Mouse (Mus musculus) ES-Bruce4 (cell line): ENCODE results near the gene Wars2. TPM values are rescaled to one million over a fixed set of nuclear protein-coding genes. Genes with fewer than 3 reads are reported as not detected.
A peak's percentile ranks its signal among the peaks of the same experiment; 100 is the strongest.

ENCODE experiments used
- H3K27ac ChIP-seq: 2 replicates; pipeline ENCODE4 v1.5.1; 2012; ENCODE audit warnings: low read length, inconsistent platforms; ENCODE audit not compliant: insufficient read depth
- H3K27me3 ChIP-seq: 2 replicates; pipeline ENCODE4 v1.6.1; 2012; ENCODE audit warnings: mild to moderate bottlenecking, low read length, inconsistent platforms; ENCODE audit not compliant: control insufficient read depth, poor library complexity, insufficient read depth, severe bottlenecking
- H3K36me3 ChIP-seq: 2 replicates; pipeline ENCODE4 v1.6.1; 2012; ENCODE audit warnings: inconsistent platforms, mild to moderate bottlenecking, low read length, moderate library complexity; ENCODE audit not compliant: control insufficient read depth, poor library complexity, insufficient read depth, severe bottlenecking
- H3K4me1 ChIP-seq: one replicate; pipeline ENCODE4 v1.8.1; 2011; ENCODE audit warnings: low read length; ENCODE audit not compliant: control insufficient read depth, insufficient read depth
- H3K4me3 ChIP-seq: 2 replicates; pipeline ENCODE4 v1.5.1; 2011; ENCODE audit warnings: low read depth, mild to moderate bottlenecking, low read length
- H3K9ac ChIP-seq: 2 replicates; pipeline ENCODE4 v1.6.1; 2012; ENCODE audit warnings: low read depth, mild to moderate bottlenecking, inconsistent platforms; ENCODE audit not compliant: poor library complexity, severe bottlenecking
- H3K9me3 ChIP-seq: replicated peaks from 2 replicates; pipeline ENCODE4 v1.6.1; 2012; ENCODE audit warnings: mild to moderate bottlenecking, low read length, inconsistent platforms; ENCODE audit not compliant: control insufficient read depth, poor library complexity, insufficient read depth, severe bottlenecking
- CTCF ChIP-seq: IDR thresholded peaks from one replicate; pipeline ENCODE4 v1.8.1; 2011; ENCODE audit warnings: low read depth, low read length
- EP300 ChIP-seq: IDR thresholded peaks from 2 replicates; pipeline ENCODE4 v1.6.1; 2011; ENCODE audit warnings: low read depth, low read length; ENCODE audit not compliant: insufficient read depth
- POLR2A ChIP-seq: IDR thresholded peaks from one replicate; pipeline ENCODE4 v1.8.1; 2011; ENCODE audit warnings: low read length; ENCODE audit not compliant: insufficient read depth
- polyA plus RNA-seq: library from polyadenylated mRNA; stranded (reverse); fragments of >200 nt; gene quantifications from 2 replicates; pipeline ENCODE4 v1.2.4, GENCODE M21; 2011; ENCODE audit warnings: low read depth; ENCODE audit not compliant: missing spikeins, insufficient read depth, insufficient read length

Wars2 gene
- polyA plus RNA-seq, 1 experiment: 4.4 TPM

GRCm38 (mm10) chr3:99240811-99241738 lies 100.2 kb downstream of the Wars2 start:
- Histone ChIP-seq H3K36me3 (no peaks in the 10 kb centered on the region), H3K9me3 (no peaks in the 10 kb centered on the region), H3K4me3 (peak overlapping the region; percentile 21), H3K27me3 (peaks cover 18% of the 10 kb centered on the region), H3K27ac (no peak overlapping the region), H3K4me1 (no peaks in the 10 kb centered on the region), H3K9ac (no peak overlapping the region)
- TF ChIP-seq CTCF (no peak), POLR2A (no peak), EP300 (no peak)

GRCm38 (mm10) chr3:99242481-99242880 lies 101.6 kb downstream of the Wars2 start:
- Histone ChIP-seq H3K36me3 (no peaks in the 10 kb centered on the region), H3K27me3 (peaks cover 19% of the 10 kb centered on the region), H3K4me1 (no peaks in the 10 kb centered on the region), H3K4me3 (no peak overlapping the region), H3K9me3 (no peaks in the 10 kb centered on the region), H3K9ac (no peak overlapping the region), H3K27ac (no peak overlapping the region)
- no peak for TF ChIP-seq EP300
- TF ChIP-seq CTCF: no peak
- no peak for TF ChIP-seq POLR2A

- Histone ChIP-seq H3K27ac (no peak overlapping the region), H3K27me3 (peaks cover 21% of the 10 kb centered on the region), H3K9me3 (no peaks in the 10 kb centered on the region), H3K36me3 (no peaks in the 10 kb centered on the region), H3K4me3 (no peak overlapping the region), H3K4me1 (no peaks in the 10 kb centered on the region), H3K9ac (no peak overlapping the region)
- TF ChIP-seq EP300: no peak
- no peak for TF ChIP-seq CTCF
- no peak for TF ChIP-seq POLR2A
These were observed 104.5 kb downstream of the Wars2 start for GRCm38 (mm10) chr3:99245341-99245740.

GRCm38 (mm10) chr3:99246629-99247028 lies 105.8 kb downstream of the Wars2 start:
- H3K27ac ChIP-seq: no peak overlapping the region
- H3K4me1 ChIP-seq: no peaks in the 10 kb centered on the region
- peaks cover 20% of the 10 kb centered on the region for H3K27me3 ChIP-seq
- H3K36me3 ChIP-seq: no peaks in the 10 kb centered on the region
- no peaks in the 10 kb centered on the region for H3K9me3 ChIP-seq
- no peak overlapping the region for H3K4me3 ChIP-seq
- H3K9ac ChIP-seq: no peak overlapping the region
- TF ChIP-seq EP300 (no peak), POLR2A (no peak), CTCF (no peak)

GRCm38 (mm10) chr3:99247586-99247985 lies 106.7 kb downstream of the Wars2 start:
- TF ChIP-seq EP300 (no peak), CTCF (no peak), POLR2A (no peak)
- H3K36me3 ChIP-seq: no peaks in the 10 kb centered on the region
- H3K9ac ChIP-seq: no peak overlapping the region
- H3K4me1 ChIP-seq: no peaks in the 10 kb centered on the region
- H3K4me3 ChIP-seq: no peak overlapping the region
- H3K9me3 ChIP-seq: no peaks in the 10 kb centered on the region
- peaks cover 18% of the 10 kb centered on the region for H3K27me3 ChIP-seq
- H3K27ac ChIP-seq: no peak overlapping the region
